Mouse (Mus musculus) neural tube, embryonic 14.5 days (tissue): ENCODE measurements around the gene Ccnl2. TPM values are rescaled to one million over a fixed set of nuclear protein-coding genes. Genes with fewer than 3 reads are reported as not detected.
A peak's percentile ranks its signal among the peaks of the same experiment; 100 is the strongest.

Source experiments
- ATAC-seq: fragments of 200-750 bp; cut with Nextera tagmentation; 2 replicates; pipeline ENCODE4 v1.8.0; 2017; ENCODE audit warnings: low read depth, mild to moderate bottlenecking, moderate TSS enrichment, moderate library complexity
- H3K27ac ChIP-seq: fragments of 300-500 bp; sonication (generic); 2 replicates; pipeline ENCODE4 v1.5.1; 2014; ENCODE audit warnings: low read depth, mild to moderate bottlenecking, control low read depth, low read length, moderate library complexity, mixed read lengths
- H3K27me3 ChIP-seq: fragments of 300-500 bp; sonication (generic); 2 replicates; pipeline ENCODE4 v1.6.1; 2014; ENCODE audit warnings: low read length; ENCODE audit not compliant: control insufficient read depth, insufficient read depth
- H3K36me3 ChIP-seq: fragments of 300-500 bp; sonication (generic); 2 replicates; pipeline ENCODE4 v1.6.1; 2014; ENCODE audit warnings: low read length, mixed read lengths; ENCODE audit not compliant: control insufficient read depth, insufficient read depth
- H3K4me1 ChIP-seq: fragments of 300-500 bp; sonication (generic); 2 replicates; pipeline ENCODE4 v1.6.1; 2014; ENCODE audit warnings: low read length; ENCODE audit not compliant: control insufficient read depth, insufficient read depth
- H3K4me2 ChIP-seq: fragments of 300-500 bp; sonication (generic); 2 replicates; pipeline ENCODE4 v1.6.1; 2014; ENCODE audit warnings: mild to moderate bottlenecking, low read depth, low read length, control low read depth
- H3K4me3 ChIP-seq: fragments of 300-500 bp; sonication (generic); 2 replicates; pipeline ENCODE4 v1.5.1; 2014; ENCODE audit warnings: low read depth, low read length, control low read depth, mixed read lengths
- H3K9ac ChIP-seq: fragments of 300-500 bp; sonication (generic); replicated peaks from 2 replicates; pipeline ENCODE4 v1.6.1; 2014; ENCODE audit warnings: low read depth, mild to moderate bottlenecking, control low read depth, low read length, mixed read lengths
- H3K9me3 ChIP-seq: fragments of 300-500 bp; sonication (generic); 2 replicates; pipeline ENCODE4 v1.6.1; 2016; ENCODE audit warnings: low read length; ENCODE audit not compliant: control insufficient read depth
- WGBS: fragments of 180-500 bp; shearing (Covaris S2); extraction: QIAGEN DNeasy Blood & Tissue Kit; methylation state at CpG from one replicate; pipeline ENCODE4 v1.1.7; 2014; 5-methylcytosine and 5-hydroxymethylcytosine counted together
- polyA plus RNA-seq: library from polyadenylated mRNA; unstranded; fragments of >200 nt; fragmentation: Nextera tagmentation; extraction: Ambion mirVana; gene quantifications from 2 replicates; pipeline ENCODE4 v1.2.1, GENCODE M21; 2014

Ccnl2 gene
- polyA plus RNA-seq, 1 experiment from 2014 or later = 153 TPM

- WGBS = 52% methylated on average over 9 of the region's 9 CpGs
- ATAC-seq = no peak
These were observed 37.1 kb upstream of the Ccnl2 start for GRCm38 (mm10) chr4:155774971-155775740.

DNA sequence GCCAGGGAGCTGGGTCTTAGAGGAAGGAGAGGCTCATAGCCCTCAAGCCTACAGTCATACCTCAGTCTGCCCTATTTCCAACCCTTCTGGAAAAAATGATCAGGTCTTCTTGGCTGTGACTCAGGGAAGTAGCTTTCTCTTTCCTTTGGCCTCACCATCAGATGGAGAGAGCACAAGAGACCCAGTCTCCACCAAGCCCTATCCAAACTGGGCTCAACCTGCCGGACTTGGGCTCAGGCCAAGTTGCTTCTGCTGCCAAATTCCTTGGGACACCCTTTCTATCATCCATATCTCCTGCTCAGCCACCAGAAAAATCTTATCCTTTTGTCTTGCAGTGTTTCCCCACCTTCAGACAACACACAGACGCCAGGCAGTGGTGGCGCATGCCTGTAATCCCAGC, 36.4 kb upstream of the Ccnl2 start:
- H3K4me2 ChIP-seq = no peak overlapping the region
- peaks cover 10% of the 10 kb centered on the region; the same call in 1 of the 2 replicates for H3K4me1 ChIP-seq
- H3K27ac ChIP-seq = peak overlapping the region; percentile 74; the same call in 1 of the 2 replicates
- H3K36me3 ChIP-seq = no peaks in the 10 kb centered on the region
- ATAC-seq = no peak
- no peaks in the 10 kb centered on the region for H3K9me3 ChIP-seq
- 0 out of 2 replicates have a peak, but pooled peaks cover 3% of the 10 kb centered on the region for H3K27me3 ChIP-seq
- no peak overlapping the region for H3K9ac ChIP-seq
- WGBS = 86% methylated on average over 3 of the region's 3 CpGs
- no peak overlapping the region for H3K4me3 ChIP-seq

More at GRCm38 (mm10) chr4:155774971-155775740, 37.1 kb upstream of the Ccnl2 start:
- peak overlapping the region; percentile 46 for H3K9ac ChIP-seq
- H3K4me2 ChIP-seq = peak overlapping the region; percentile 60
- peak overlapping the region; percentile 30 for H3K4me3 ChIP-seq
- H3K27ac ChIP-seq = peak overlapping the region; percentile 74
- no peaks in the 10 kb centered on the region for H3K36me3 ChIP-seq
- H3K4me1 ChIP-seq = peaks cover 16% of the 10 kb centered on the region; the same call in 1 of the 2 replicates
- H3K9me3 ChIP-seq = no peaks in the 10 kb centered on the region
- 0 out of 2 replicates have a peak, but pooled peaks cover 3% of the 10 kb centered on the region for H3K27me3 ChIP-seq

DNA sequence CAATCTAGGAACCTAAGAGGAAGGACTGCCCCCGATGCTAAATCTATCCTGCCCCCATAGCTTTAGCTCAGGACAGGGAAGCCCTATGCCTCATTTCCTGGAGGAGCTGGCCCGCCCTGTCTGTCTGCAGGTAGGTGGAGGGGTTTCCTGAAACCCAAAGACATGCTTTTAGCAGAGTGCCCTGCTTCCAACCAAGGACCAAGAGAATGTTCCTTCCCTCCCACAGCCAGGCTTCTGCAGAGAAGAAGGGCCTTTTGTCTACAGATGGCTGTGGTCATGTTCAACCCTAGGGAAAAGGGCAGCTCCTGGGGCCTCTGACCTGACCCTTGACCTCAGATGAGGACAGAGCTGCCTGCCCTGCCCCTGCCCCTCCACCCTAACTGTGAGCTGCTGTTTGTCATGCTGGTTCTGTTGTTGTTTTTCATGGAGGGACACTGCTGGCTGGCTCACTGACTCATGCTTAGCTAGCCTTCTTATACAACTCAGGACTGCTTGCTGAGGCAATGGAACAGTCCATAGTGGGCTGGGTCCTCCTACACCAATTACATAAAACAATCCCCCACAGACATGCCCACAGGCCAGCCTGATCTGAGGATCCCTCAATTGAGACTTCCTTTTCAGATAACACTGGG, 35.5 kb upstream of the Ccnl2 start:
- no peak for ATAC-seq
- WGBS = 42% methylated on average over 2 of the region's 2 CpGs
- no peak overlapping the region for H3K9ac ChIP-seq

GRCm38 (mm10) chr4:155777816-155778215, 34.5 kb upstream of the Ccnl2 start:
- no peaks in the 10 kb centered on the region for H3K36me3 ChIP-seq
- WGBS = 79% methylated on average over 2 of the region's 2 CpGs
- no peak overlapping the region for H3K4me3 ChIP-seq
- H3K9ac ChIP-seq = no peak overlapping the region
- H3K27me3 ChIP-seq = 0 out of 2 replicates have a peak, but pooled peaks cover 3% of the 10 kb centered on the region
- H3K4me1 ChIP-seq = peaks cover 12% of the 10 kb centered on the region; the same call in 1 of the 2 replicates
- H3K4me2 ChIP-seq = no peak overlapping the region
- H3K9me3 ChIP-seq = no peaks in the 10 kb centered on the region
- no peak for ATAC-seq
- H3K27ac ChIP-seq = no peak overlapping the region

More for the DNA sequence above, 35.5 kb upstream of the Ccnl2 start:
- H3K9me3 ChIP-seq = no peaks in the 10 kb centered on the region
- no peak overlapping the region for H3K4me2 ChIP-seq
- no peak overlapping the region for H3K27ac ChIP-seq
- no peak overlapping the region for H3K4me3 ChIP-seq
- H3K4me1 ChIP-seq = peaks cover 12% of the 10 kb centered on the region; the same call in 1 of the 2 replicates
- 0 out of 2 replicates have a peak, but pooled peaks cover 3% of the 10 kb centered on the region for H3K27me3 ChIP-seq
- H3K36me3 ChIP-seq = no peaks in the 10 kb centered on the region

GRCm38 (mm10) chr4:155779498-155779897, 32.8 kb upstream of the Ccnl2 start:
- Histone ChIP-seq H3K4me3 (no peak overlapping the region), H3K27me3 (no peaks in the 10 kb centered on the region), H3K27ac (no peak overlapping the region), H3K4me2 (no peak overlapping the region), H3K9ac (no peak overlapping the region), H3K36me3 (no peaks in the 10 kb centered on the region), H3K9me3 (no peaks in the 10 kb centered on the region), H3K4me1 (peaks cover 14% of the 10 kb centered on the region; the same call in 1 of the 2 replicates)
- WGBS = 79% methylated on average over 4 of the region's 4 CpGs
- ATAC-seq = no peak

DNA sequence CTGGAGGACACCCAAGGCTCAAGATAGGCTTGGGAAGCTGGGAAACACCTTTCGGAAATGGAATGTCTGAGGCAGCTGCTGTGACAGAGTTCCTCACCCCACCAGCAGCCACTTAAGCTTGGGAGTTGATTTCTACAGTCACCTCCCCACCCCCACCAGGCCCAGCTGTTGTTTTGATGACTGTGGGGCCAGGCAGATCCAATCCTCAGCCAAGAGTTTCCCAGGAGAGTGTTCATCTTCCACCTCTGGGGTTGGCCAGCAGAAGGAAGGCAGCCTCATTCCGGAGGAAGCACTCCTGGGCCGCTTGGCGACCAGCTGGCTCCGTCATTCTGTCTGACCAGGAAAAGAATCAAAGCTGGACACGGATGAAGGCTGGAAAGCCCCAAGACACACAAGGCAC, 31.4 kb upstream of the Ccnl2 start:
- H3K9me3 ChIP-seq = no peaks in the 10 kb centered on the region
- no peak overlapping the region for H3K4me3 ChIP-seq
- H3K36me3 ChIP-seq = no peaks in the 10 kb centered on the region
- H3K4me2 ChIP-seq = no peak overlapping the region
- H3K27ac ChIP-seq = no peak overlapping the region
- H3K27me3 ChIP-seq = no peaks in the 10 kb centered on the region
- H3K9ac ChIP-seq = no peak overlapping the region
- H3K4me1 ChIP-seq = peaks cover 7% of the 10 kb centered on the region; the same call in 1 of the 2 replicates
- ATAC-seq = no peak
- WGBS = 23% methylated on average over 6 of the region's 6 CpGs

- peak overlapping the region; percentile 63 for H3K4me2 ChIP-seq
- WGBS = 38% methylated on average over 16 of the region's 16 CpGs
- H3K36me3 ChIP-seq = no peaks in the 10 kb centered on the region
- H3K9me3 ChIP-seq = no peaks in the 10 kb centered on the region
- peaks cover 7% of the 10 kb centered on the region; the same call in 1 of the 2 replicates for H3K4me1 ChIP-seq
- ATAC-seq = no peak; the same call in 1 of the 2 replicates
- H3K27me3 ChIP-seq = no peaks in the 10 kb centered on the region
- peak overlapping the region; percentile 61 for H3K4me3 ChIP-seq
- peak overlapping the region; percentile 88 for H3K27ac ChIP-seq
- peak overlapping the region; percentile 85 for H3K9ac ChIP-seq
These were observed 28.7 kb upstream of the Ccnl2 start for GRCm38 (mm10) chr4:155783486-155784080.

GRCm38 (mm10) chr4:155784081-155784701, 28.1 kb upstream of the Ccnl2 start:
- Histone ChIP-seq H3K27me3 (no peaks in the 10 kb centered on the region), H3K4me1 (peaks cover 7% of the 10 kb centered on the region; the same call in 1 of the 2 replicates), H3K27ac (peak overlapping the region; percentile 88), H3K4me2 (peak overlapping the region; percentile 63), H3K36me3 (no peaks in the 10 kb centered on the region), H3K4me3 (peak overlapping the region; percentile 61), H3K9ac (peak overlapping the region; percentile 85), H3K9me3 (no peaks in the 10 kb centered on the region)
- whole genome bisulfite sequencing = under 1% methylated on average over 46 of the region's 52 CpGs
- peak; percentile 89 for ATAC-seq
